Mouse (Mus musculus): ENCODE measurements at regions not wholly inside any gene's neighbourhood (a gene's known extent, or its start where the extent isn't known, plus 50 kb on each side); places are given as distances from the start of the nearest gene placed in this dataset.

- TF ChIP-seq CTCF (conservative IDR thresholded peaks at IDR 0.05; ENCODE audit: low read length) (no peak), POU5F1 (IDR thresholded peaks at IDR 0.05; ENCODE audit: borderline replicate concordance, low read length) (no peak), NANOG (IDR thresholded peaks at IDR 0.05; ENCODE audit: borderline replicate concordance, low read length) (no peak)
Observed at GRCm38 (mm10) chr3:133614712-133615426, 69.9 kb upstream of the Tet2 start.

All from E14TG2a.4 (cell line).